Mouse (Mus musculus): Measurements from ENCODE around the gene Amdhd1.
"Not testable (repeated sequence)": the region's sequence is repeated elsewhere in the genome, so short reads cannot be mapped to it uniquely, and the experiment has no call there.

Gene Amdhd1

DNA sequence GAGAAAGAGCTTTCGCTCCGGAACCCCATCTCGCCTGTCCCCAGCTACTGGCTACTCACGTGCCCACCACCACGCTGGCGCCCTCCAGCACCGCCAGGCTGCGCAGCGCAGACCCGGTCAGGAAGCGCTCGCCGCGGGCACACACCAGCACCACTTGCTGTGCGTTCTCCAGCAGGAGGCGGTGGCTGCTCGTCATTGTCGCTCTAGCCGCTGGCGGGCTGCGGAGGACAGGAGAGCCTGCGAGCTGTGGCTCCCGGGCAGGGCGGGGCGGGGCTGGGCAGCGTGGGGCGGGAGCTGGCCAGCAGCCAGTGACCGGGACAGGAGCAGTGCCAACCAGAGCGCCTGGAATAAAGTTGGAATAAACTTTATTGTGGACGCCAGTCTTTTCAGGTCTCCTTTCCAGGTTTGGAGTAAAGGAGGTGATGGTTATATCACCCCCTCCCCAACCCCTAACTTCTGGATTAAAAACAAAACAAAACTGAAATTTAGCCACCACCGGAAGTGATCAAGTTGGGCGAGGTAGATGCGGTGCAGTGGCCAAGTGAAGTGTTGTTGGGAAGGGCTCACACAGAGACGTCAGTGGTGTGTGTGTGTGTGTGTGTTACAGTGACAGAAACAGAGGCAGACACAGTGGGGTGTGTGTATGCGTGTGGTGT lies at the start of gene Amdhd1:
Amdhd1 (minus strand) TSS at position 259 of the 656 bp plus-strand sequence.
- peak; percentile 53 to 78 for DNase-seq

DNA sequence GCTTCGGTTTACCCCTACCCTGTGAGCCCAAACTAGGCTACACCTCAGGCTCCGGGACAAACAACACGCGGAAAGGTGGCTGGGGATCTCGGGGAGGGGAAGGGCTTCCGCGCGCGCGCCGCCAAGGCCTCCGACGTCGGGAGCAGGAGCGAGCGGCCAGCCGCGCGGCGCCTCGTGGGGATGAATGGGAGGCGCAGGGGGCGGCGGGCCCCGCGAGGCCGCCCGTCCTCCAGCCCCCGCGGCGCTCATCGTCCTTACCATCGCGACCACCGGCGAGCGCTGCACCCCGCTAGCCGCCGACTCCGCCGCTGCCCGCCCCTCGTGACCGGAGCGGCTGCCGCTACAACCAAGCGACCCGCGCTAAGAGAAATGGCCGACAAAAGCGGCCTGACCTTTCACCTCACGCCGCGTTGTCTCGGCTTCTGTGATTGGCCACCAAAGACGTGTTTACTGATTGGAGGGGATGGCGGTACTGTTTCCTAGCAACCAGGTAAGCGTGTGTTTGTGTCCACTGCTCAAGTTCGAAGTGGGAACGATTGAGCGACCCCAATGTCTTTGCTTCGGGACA lies 49.5 kb upstream of the Amdhd1 start, which contains the start of gene Snrpf:
Snrpf (minus strand) TSS at position 426 of the 568 bp plus-strand sequence.
- peak; percentile 93 to 97 for DNase-seq

DNA sequence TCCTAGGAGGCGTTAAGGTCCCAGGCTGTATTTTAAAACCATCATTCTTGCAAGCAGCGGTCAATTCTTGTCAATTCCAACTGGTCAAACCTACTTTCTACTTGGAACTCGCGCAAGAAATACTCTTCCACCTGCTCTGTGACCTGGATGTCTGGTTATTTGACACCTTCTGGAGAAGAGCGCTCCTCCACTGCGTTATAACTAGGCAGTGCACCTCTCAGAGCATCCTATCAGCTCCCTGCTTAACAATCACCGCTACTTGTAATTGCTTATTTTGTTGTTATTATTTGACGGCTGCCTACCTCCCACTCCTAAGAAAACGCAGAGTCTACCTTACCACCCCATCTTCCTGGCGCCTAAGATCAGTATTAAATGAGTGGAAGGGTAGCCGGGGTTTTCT lies 49.0 kb upstream of the Amdhd1 start:
- DNase-seq: no peak

DNA sequence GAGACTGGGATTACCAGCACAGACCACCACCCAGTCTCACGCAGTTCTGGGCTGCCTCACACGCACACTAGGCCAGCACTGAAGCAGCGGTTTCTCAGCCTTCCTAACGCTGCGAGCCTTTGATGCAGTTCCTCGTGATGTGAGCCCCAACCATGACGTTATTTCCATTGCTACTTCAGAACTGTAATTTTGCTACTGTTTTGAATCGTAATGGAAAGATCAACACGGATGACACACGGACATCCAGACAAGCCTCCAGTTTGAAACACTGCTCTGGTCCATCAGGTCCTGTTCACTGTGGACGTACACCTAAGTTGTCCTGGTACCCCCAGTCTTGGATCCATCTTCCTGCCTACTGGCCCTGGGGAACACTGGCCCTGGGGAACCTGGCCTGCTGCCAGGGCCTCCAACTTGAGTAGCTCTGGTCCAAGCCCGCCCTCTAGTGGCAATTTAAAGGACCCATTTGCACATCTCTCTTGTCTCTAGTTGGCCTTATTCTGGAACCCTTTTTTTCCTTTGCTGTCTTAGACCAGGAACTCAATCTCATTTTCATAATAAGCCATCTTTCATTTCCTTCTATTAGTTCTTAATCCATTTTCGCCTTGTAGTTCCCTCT lies 37.5 kb upstream of the Amdhd1 start:
- peak; percentile 65 to 85 for DNase-seq

DNA sequence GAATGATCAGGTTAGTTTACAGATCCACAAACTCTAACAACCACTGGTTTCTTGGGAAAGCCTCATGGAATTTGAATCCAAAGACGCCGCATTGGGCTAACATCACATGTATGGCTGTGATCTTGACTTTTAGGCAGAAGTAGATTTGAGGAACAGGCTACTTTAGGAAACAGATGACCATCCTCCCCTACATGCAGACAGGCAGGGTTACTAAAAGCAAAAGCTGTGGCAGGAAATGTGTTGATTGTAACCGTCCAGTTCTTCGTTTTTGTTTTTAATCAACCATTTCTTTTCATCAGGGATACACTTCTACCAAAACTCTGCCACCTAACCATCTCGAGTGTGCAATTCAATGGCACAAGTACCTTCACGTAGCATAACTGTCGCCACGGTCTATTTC lies 36.1 kb upstream of the Amdhd1 start:
- no peak for DNase-seq

DNA sequence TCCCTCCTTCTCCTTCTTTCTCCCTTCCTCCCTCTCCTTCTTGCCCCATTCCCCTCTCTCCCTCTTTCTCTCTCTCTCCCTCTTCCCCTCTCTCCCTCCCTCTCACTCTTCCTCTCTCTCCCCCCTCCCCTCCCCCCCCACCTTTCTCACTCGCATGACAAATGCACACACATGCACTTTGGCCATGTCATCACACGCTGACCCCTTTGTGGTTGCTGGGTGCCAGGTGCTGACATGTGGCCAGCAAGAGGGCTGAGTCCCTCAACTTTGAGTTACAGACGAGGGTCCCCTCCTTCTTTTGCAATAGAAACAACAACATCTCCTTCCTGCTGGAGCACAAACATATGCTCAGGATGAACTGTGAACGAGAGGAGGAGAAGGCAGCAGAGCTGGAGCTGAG lies 35.1 kb upstream of the Amdhd1 start:
- DNase-seq: no peak

DNA sequence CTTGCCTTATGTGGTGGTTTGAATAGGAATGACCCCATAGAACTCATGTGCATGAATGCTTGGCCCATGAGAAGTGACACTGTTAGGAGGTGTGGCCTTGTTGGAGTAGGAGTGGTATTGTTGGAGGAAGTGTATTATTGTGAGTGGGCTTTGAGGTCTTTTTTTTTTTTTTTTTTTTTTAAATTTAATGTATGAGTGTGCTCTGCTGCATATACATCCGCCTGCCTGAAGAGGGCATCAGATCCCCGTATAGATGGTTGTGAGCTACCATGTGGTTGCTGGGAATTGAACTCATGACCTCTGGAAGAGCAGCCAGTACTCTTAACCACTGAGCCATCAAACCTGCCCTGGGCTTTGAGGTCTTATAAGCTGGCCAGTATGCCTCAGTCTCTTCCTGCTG lies 32.4 kb upstream of the Amdhd1 start:
- no peak for DNase-seq

DNA sequence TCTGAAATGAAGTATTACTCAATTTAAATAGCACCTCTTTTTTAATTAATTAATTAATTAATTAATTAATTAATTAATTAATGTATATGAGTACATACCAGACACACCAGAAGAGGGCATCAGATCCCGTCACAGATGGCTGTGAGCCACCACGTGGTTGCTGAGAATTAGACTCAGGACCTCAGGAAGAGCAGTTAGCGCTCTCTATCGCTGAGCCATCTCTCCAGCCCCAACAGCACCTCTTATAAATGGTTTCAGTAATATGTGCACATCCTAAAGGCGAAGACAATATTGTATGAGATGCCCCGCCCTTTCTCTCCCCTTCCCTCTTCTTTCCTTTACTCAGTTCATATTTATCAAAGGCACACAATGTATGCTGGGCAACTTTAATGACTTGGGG lies 28.8 kb upstream of the Amdhd1 start:
- DNase-seq: no peak

DNA sequence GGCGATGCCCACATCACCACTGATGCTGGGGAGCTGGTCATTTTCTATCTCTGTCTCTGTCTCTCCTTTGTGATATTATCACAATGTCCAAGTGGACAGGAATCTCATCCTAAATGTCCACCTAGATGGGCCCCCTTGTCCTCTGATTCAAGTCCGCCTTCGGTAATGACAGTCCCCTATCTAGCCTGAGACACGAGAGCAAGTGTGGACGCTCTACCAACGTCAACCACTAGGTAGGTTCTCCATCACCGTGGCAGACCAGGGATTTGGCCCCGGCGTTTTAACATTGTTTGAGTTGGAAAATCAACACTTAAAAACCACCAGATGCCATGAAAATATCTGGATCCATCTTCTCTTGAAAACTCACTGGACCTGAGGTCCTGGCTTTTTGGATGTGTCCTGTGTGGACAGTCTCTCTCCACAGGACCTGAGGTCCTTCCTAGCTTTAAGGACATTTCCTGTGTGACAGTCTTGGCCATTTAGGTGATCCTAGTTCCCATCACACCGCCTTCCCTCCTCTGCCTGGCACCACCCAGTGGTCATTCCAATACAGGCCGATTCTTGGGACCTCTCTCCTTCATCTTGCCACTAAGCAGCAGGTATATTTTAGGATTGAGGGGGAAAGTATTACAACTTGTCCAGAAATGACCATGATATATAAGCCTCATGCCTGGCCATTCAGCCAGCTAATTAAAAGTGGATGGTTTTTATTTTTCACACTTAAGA lies 28.2 kb upstream of the Amdhd1 start:
- no peak for DNase-seq

DNA sequence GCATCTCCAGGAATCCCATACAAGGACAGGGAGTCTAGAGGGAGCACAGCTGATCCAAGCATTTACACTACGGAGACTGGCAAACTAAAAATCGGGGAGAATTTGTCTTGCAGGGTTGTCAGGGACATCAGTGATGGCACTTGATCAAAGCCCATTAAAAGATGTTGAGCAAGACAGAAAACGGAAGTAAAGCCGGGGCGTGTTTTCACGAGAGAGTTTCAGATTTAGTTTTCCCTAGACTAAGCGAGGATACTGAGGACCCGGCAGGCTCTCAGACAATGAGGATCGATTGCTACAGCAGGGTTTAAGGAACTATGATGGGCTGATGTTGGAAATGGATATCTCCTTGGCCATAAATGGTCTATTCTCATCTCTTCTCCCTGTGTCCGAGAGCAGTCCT lies 27.2 kb upstream of the Amdhd1 start:
- DNase-seq: no peak

DNA sequence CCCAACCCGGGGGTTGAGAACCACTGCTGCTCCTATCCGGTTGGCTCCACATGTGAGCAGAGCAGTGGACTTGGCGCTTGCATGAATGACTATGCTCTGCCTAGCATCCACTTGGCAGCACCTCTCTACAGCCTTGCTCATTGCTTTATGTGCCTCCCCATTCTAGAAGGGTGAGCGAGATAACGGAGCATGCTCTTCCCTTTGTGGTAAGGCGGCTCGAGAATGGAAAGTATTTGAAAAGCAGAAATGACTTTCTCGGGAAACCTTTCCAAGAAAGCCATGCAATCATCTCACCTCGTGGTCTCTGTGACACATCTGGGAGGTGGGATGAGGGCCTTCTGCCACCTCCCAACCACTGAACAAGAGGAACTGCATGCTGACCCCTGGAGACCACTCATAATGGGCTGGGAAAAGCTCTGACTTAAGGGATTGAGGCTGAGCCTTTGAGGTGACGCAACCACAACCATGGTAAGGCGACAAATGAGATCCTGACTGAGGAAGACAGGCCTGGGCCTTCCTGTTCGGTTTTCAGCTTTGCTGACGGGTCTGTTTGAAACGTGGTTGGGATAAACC lies 24.8 kb upstream of the Amdhd1 start:
- DNase-seq: no peak

DNA sequence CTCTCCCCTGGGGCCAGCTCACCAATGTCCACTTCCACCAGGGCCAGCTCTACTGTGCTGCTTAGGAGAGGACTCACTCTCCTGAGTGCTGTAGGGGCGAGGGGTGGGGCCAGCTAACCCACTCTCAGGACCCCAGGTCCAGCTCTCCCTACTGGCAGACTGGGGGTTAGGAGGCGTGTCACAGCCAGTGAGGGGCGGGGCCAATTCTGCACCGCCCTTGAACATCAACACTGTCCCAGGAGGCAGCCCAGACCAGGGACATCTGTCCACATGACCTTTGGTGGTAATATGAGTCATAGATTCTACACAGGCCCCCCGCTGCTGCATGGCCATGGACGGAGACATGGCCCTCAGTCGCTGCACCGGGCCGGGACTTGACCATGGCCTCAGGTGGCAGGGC lies 20.0 kb upstream of the Amdhd1 start:
- no peak for DNase-seq

DNA sequence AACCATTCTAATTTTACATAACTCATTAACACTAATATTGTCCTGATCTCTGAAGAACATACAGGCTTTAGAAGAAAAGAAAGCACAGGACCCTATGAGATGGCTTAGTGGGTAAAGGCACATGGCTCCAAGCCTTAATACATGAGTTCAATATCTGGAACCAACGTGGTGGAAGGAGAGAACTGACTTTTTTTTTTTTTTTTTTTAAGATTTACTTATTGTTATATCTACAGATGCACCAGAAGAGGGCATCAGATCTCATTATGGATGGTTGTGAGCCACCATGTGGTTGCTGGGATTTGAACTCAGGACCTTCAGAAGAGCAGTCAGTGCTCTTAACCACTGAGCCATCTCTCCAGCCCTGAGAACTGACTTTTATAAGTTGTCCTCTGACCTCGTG lies 18.1 kb upstream of the Amdhd1 start:
- not testable (repeated sequence) for DNase-seq

DNA sequence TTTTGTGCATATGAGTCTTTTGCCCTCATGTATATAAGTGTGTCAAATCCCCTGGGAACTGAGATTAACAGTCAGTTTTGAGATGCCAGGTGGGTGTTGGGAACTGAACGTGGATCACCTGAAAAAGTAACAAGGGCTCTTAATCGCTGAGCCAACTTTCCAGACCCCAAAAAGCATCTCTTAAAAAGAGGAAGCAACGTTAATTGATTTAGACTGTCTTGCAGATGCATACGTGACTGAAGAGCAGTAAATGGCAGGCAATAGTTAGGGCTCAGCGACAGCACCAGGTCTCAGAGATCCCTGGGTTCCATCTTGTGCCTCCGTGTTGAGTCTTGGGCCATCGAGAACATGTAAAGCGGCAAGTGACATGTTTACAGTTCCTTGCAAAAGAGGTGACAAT lies 12.8 kb upstream of the Amdhd1 start:
- DNase-seq: no peak

DNA sequence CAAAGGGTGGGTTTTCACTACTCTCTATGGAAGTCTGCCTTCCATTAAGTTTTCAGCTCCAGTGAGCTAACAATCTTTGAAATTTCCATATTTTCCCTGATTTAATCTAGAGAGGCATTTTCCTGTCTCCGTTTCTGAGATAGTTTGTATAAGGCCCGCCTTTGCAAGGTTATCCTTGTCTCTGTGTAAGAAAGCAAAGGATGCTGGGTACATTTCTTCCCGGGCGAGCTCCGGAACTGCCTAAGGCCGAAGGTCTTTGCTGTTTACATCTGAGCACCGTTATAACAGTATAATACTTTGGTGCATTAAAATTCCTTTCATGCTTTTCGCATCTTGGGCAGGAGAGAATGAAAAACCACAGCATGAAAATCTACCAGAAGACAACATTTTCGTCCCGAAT lies 10.0 kb upstream of the Amdhd1 start:
- no peak for DNase-seq

DNA sequence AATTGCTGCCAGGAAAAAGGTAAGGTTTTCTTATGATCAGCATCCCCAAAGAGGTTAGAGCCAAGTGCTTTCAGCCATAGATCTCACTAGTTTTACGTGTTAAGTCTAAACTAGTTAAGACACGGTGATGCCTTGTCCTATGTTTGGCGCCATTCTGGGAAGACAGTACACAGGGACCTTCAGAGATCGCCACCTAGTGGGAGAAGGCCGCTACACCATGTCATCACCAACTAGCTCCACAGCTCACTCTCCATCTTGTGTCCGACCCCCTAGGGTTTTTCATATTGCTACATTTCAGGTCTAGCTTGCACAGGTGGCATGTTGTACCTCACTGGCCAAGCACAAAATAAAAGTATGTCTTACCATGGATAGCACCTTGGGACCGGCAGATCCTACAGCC lies 9.2 kb upstream of the Amdhd1 start:
- peak; percentile 80 to 87 for DNase-seq

DNA sequence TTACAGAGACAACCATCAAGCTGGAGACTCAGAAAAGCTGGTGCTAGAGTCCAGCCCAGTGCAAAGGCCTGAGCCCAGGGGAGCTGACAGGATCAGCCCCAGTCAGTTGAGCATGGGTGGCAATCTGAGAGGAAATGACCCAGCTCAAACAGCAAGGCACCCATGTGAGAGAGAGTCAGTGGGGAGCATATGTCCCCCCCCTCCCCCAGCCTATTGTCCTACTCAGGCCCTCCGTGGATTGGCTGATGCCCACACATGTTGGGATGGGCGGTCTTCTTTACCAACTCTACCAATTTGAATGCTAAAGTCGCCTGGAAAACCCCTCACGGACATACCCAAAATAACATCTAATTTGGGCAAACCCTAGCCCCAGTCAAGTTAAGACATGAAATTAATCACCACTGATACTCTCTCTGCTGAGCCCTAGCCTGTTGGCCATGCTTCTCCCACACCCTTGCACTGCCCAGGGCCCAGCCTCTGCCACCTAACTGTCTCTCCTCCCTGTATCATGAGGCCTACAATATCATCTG lies 8.0 kb upstream of the Amdhd1 start:
- no peak for DNase-seq

DNA sequence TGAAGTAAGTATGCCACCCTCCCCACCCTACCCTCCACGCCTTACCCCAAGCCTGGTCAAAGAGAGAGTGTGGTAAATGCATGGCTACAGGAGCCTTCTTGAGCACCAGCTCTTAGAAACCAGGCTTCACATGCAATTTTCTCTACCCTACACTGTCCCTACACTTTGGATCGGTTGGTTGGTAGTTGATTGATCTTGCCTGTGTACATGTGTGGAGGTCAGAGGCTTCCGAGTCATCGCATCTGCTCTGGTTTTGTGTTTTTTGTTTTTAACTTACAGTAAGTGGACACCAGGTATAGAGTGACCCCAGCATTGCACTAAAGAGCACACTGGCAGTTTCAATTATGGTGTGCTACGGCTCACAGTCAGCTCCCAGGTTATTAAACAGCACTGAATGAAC lies 4.3 kb upstream of the Amdhd1 start:
- DNase-seq: no peak

DNA sequence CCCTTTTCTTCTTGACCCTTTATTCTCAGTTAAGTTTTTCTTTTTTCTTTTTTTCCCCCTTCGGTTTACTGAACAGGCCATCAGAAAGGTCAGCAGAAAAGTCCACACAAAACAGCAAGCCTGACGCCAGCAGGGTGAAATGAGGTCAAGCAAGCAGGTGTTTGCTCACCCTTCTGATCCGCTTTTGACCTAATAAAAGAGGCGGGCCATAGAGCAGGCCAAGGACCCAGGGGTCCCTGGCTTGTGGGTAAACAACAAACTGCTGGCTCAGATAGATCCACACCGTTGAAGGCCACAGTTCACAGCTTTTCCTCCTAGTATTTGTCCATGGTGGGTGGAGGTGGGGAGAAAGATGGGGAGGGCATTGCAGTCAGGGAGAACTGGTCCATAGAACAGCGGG lies 3.3 kb upstream of the Amdhd1 start:
- no peak for DNase-seq

DNA sequence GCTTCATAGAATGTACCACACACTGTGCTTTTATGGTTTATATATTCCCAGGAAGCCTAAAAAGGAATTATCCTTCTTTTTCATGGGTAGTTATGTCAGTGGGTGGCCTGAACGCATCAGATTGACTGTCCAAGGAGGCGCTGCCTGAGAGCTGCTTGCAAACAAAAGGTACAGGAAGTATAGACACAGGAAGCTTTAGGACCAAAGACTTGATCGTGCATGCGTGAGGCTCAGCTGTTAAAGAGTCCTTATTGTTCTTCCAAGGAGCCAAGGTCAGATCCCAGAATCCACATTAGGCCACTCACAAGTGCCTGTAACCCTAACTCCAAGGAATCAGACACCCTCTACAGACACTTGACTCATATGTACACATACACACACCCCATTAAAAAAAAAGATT lies 2.5 kb upstream of the Amdhd1 start:
- DNase-seq: no peak

DNA sequence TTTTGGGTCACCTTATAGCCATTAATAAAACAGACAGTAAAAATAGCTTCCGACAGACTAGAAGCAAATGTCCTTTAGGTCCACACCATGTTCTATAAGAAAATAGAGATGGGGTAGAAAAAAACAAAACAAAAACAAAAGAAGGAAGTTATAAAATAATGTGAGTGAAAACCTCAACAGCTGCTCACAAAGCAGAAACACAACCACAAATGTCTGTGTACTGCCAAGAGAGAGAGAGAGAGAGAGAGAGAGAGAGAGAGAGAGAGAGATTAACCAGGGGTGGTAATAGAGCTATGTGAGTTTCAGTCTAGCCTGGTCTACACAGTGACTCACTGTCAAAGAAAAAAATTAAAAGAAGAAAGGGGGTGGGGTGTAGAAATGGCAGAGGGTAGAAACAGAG lies 1.8 kb upstream of the Amdhd1 start:
- no peak for DNase-seq

DNA sequence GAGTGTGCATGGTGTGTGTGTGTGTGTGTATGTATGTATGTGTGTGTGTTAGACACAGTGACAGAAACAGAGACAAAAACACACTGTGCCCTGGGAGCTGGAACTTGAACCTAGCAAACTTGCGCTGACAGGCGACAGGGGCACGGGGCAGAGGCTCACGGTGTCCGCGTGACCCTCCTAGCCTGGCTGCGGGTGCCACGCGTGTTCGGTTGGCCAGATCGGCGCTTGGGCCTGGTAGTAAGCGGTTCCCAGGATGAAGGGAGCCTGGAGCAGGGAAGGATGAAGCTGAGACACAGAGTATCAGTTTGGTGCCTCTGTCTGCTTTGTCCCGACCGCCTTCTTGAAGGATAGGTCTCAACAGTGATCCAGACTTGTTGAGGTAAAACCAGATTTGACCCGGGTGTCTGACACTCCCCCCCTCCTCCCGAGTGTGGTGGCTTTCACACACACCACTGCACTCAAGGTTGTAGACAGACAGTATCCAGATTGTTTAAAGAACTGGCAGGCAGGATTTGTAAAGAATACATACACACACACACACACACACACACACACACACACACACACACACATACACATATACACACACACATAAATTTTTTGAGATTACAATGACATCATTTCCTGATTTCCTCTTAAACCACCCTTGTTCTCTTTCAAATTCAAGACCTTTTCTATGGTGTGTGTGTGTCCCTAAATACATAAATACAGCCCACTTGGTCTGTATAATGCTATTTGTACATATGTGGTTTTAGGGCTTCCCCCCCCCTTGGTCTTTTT lies 788 bp upstream of the Amdhd1 start, which contains the start of gene Ccdc38:
Ccdc38 (plus strand) TSS at position 202 of the 780 bp plus-strand sequence.
- DNase-seq: peak in 1 of 2 experiments; percentile 14

Data from cerebellum, postnatal 25 days (tissue).